Mouse (Mus musculus): ENCODE data around the gene Galr2.

Galr2 gene

DNA sequence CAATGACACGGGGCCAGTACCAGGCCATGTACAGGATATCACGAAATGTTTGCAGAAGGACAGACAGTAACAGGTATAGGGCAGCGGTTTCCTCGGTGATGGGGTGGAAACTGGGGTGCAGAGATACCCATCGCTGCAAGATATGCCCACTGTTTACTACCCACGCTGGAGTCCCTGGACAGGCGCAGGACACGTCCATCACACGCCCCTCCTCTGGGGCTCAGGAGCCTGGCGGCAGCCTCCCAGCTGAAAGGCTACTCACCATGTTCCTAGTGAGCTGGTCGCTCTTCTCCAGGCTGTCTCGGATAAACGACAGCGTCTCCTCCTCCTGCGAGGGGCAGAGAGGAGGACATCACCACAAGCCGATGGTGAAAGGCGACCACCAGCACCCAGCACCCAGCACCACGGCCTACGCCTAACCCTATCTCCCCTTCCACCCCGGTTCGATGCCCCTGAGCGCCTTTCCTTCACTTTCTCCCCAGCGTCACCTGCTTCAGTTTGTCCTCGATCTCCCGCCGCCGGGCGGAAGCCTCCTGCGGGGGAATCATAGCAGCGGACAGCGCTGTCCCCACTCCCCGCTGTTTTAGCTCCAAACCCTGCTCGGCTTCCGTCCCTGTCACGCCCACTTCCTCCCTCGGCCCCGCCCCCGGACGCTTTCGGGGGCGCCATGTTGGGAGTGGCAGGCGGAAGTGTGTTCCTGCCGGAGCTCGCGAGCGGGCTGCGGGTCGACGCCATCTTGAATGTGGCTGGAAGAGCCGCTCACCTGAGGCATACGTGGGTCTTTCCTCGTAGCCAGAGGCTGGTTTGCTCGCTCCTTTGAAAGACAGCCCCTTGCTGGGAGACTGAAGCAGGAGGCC lies 25.6 kb downstream of the Galr2 start:
- peak; percentile 90 for DNase-seq (ENCODE audit: low read depth, low spot score)

DNA sequence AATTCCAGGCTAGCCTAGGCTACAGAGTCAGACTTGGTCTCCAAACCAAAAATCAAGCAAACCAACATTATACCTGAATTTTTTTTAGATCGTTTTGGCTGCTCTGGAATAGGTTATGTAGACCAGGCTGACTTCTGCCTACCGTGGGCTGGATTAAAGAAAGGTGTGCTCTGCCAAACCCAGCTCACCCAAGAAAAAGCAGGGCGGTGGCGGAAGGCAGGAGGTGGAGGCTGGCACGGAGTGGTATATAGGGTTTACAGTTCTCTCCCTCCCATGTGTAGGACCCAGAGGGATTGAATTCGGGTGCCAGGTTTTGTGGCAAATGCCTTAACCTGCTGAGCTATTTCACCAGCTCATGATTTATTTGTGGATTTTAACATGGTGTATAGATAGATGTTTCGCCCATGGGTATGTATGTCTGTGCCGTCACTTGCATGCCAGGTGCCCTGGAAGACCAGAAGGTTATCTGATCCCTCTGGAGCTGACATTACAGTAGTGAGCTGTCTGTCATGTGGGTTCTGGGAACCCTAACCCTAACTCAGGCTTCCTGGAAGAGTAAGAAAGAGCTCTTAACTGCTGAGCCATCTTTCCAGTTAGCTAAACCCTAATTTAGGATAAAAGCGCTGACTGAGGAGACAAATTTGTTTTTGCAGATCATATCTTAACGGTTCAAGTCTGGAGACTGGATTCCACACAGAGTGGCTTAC lies 26.4 kb downstream of the Galr2 start, which contains the start of gene Exoc7:
Gene Exoc7, minus strand, starts transcription at position 215 of the 707 bp plus-strand sequence.
- peak; percentile 74 for DNase-seq (ENCODE audit: low read depth, low spot score)

DNA sequence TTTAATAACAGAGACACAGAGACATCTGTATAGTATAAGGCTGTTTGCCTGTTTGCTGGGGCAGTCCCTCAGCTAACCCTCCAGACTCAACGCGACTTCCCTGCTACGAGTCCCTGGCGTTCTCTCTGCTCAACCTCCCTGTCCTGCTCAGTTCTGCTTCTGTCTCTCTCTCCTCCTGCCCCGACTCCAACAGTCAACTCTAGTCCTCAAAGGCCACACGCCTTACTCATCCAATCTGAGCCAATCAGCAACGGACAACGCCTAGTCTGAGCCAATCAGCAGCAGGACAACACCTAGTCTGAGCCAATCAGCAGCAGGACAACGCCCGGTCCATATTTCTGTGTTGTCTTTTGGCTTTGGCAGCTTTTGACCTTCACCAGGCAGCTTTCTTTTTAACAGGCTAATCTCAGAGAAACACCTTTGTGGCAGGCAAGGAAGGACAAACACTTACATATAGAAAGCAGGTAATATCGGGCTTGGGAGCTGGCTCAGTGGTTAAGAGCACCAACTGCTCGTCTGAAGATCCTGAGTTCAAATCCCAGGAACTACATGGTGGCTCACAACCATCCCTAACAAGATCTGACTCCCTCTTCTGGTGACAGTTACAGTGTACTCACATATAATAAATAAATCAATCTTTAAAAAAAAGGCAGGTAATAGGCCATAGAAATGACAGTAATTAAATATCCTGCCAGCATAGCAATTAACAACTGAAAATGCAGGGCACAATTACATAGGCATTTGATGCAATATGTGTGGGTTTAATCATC lies 27.2 kb downstream of the Galr2 start:
- DNase-seq (ENCODE audit: low read depth, low spot score): peak; percentile 65

DNA sequence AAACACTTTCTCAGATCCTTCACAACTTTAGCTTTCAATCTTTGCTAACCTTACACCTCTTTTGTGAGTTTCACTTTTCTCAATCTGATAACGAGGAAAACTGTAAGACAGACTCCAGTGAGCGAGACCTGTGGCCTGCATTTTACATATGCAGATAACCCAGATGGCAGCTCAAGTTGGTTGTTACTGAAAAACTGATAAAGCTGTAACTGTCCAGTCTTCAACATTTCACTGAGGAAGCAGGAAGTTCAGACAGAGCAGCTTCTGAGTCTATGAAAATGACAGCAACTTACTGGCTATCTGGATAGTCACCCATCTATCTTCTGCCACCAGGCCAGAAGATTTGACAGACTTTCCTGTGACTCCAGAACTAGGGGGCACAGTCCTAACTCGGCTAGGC lies 28.9 kb downstream of the Galr2 start:
- DNase-seq (ENCODE audit: low read depth, low spot score): no peak

DNA sequence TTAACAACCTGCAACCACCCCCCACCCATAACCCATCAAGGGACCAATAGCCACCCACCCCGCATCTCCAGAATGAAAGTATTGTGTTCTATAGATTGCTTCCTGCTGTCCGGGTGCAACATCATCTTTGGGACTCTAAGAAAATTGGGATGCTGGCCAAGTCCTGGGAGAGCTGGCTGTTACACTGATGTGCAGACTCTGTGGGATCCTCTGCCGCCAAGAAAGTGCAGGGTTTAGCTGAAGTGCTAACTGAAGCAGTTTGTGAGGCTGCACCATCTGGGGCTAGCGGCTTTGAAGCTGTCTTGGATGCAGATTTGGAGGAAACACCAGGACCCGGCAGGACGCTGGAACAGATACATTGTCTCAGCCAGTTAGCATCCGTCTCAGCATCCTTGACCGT lies 30.4 kb downstream of the Galr2 start:
- DNase-seq (ENCODE audit: low read depth, low spot score): peak; percentile 32

DNA sequence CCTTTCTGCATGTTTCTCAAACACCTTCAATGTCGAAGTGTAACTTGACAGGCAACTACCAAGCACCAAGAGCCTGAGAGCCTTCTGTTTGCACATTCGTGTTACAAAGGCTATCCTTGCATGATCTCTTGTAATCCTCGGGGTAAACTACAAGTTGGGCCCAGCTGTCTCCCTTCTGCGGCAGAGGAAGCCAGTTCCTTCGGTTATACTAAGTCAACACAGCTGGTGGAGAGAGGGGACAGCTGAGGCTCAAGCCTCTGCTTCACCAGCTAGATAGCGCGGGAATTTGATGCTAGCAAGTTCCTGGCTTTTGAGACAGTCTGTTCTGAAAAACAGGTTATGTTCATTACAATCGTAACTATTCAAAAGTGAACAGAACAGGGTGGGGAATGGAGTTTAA lies 31.6 kb downstream of the Galr2 start:
- no peak for DNase-seq (ENCODE audit: low read depth, low spot score)

DNA sequence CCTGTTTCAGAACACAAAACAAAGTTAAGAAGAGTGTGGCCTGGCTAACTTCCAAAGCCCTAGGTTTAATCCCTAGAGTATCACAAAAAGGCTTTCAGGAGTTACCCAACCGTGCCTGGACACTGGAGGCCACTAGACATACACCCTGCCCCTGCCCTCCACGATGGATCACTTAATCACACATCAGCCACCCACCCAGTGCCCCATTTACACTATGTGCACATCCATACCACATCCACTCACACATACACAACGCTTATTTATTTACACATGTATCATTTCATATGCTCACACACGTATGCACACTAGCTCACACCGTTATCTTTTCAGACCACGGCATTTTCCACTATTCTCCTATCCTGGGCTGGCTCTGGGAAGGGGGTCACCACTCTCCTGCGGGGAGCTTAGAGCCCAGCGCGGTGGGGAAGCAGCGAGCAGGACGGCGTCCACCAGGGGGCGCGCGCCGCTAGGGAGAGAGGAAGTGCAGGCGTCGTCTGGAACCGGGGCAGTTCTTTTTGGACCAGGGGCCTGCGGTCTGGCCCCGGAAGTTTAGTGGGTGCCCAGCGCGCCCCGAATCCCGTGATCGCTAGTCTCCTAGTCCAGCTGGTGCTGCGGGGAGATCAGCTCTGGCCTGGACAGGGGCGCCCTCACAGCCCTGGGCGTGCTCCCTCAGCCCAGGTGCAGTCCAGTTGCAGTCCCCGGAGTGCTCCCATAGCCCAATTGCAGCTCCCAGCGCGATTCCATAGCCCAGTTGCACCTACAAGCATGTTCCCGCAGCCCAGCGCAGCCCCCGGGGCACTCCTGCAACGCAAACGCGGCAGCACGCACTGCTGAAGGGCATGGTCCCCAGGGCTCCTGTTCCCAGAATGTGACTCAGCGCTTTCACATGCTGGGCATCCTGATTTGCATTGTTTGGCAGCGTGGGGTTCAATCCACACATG lies 38.2 kb downstream of the Galr2 start:
- DNase-seq (ENCODE audit: low read depth, low spot score): peak; percentile 73

DNA sequence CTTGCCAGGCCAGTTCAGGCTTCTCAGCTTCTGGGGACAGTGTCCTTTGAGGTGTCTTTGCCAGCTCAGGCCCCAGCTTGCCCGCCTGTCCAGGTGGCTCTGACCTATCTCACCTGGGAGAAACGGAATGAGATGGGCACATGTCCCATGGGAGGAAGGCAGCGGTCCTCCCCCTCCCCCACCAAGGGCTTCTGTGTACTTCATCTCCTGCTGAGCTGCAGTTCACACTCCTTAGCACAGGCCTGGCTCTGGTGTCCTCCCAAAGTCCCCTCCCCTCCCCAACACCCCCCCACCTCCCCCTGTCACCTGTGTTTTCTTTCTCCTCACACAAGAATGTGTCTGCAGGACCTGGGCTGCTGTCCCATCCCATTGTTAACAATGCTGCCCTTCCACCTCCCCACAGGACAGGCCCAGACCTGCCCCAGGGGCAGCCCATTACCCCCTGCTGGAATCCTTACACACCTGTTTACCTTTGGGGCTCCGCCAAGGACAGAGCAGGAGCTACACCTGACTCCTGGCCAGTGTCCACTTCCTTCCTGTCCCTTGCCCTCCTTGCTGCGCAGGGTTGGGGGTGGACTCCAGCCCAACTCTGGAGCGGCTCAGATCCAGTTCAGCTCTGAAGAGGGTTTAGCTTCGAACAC lies 46.3 kb downstream of the Galr2 start:
- DNase-seq (ENCODE audit: low read depth, low spot score): no peak

DNA sequence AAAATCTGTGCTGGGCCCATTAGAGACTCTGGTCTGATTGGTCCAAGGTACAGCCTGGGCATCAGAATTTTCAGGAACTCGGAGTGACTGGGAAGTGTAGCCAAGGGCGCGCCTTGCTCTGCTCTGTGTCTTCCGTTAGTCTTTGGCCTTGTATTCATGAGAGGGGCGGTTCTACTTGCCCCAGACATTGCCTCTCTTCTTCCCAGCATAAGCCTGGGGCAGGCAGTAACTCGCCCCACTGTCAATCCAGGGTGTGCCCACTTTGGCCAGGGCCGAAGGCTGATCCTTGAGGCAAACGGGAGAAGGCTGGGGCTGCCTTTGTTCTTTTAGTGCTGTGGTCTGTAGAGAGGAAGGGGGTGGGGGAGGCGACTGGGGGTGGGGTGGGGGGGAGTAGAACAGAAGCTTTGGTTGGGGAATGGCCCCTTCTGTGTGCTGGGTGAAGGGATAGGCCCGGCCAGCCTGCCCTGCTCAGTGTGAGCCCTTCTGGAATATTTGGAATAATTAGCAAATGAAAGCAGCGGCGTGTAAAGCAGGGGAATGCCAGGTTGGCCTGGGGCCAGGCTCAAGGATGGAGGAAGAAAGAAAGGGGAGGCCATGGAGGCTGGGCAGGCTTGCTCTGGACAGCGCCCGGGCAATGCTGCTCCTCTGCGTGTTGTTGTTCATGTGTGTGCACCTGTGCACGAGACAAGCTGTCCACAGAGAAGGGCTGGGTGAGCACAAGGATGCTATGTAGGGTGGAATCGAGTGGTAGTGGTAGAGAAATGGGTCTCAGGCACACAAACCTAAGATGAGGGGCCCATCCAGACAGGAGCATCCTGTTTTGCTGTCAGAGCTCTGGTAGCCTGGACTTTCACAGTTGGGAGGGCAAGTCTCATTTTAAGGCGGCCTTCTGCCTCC lies 48.8 kb downstream of the Galr2 start:
- no peak for DNase-seq (ENCODE audit: low read depth, low spot score)

DNA sequence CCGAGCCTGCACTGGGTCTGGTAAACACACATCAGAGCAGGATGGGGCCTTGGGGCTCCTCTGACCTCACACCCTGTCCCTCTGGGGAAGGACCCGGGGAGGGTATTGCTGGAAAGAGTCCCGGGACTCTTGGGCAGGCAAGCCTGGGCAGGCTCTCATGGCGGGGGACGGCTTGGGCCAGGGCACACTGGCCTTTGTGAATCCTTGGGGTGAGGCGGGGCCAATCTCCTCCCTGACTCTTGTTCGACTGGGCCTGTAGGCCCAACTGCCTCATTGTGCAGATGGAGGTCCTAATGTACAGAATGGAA lies 49.4 kb downstream of the Galr2 start:
- no peak for DNase-seq (ENCODE audit: low read depth, low spot score)

DNA sequence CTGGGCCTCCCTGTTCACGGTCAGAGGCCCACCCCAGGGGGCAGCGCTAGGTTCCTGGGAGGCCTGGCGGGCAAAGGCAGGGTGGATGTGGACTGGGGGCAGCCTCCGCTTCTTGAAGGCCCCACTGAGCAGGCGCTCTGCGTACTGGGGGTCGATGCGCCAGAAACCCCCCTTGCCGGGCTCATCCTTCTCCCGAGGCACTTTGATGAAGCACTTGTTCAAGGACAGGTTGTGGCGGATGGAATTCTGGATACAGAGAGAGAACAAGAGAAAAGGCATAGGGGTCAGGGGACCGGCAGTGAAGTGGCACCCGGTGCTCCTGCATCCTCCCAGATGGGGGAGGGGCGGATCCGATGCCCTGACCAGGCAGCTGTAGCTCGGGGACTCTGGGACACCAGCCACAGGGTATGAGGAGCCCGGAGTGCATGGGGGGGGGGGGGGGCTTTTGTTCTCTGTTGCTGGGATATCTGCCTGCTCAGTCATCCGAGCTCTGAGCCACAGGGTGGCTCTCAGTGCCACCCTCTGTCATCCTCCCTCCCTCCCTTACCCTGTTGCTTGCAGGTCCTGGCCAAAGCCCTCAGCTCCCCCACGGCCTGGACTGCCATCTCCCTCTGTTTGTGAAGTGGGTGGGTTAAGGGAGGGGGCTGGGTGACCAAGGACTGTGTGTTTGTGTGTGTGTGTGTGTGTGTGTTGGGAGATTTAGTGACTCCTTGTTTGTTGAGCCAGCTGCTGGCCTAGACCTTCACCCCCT lies 51.7 kb downstream of the Galr2 start:
- DNase-seq (ENCODE audit: low read depth, low spot score): no peak

DNA sequence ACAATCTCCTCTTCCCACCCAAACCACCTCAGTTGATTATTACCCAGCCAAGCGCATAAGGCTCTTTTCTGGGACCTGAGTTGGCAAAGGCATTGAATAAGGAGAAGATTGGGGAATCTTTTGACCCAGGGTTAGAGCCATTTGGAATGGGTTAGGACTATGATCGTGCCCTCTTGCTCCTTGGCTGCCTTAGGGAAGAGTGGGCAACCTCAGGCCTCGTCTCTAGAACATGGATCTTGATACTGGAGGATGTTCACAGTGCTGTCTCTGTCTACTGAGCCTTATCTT lies 52.2 kb downstream of the Galr2 start:
- DNase-seq (ENCODE audit: low read depth, low spot score): no peak

Measured in skeletal muscle tissue, adult 2 months (tissue).